Mouse (Mus musculus) layer of hippocampus, adult 2 months (tissue): ENCODE results near the gene Fam71b. TPM values are rescaled to one million over a fixed set of nuclear protein-coding genes. Genes with fewer than 3 reads are reported as not detected.
"Not testable (repeated sequence)": the region's sequence is repeated elsewhere in the genome, so short reads cannot be mapped to it uniquely, and the experiment has no call there.

Source experiments
- DNase-seq, 2 experiments: peaks; one replicate each; pipeline ENCODE4 v3.0.0; 2022; ENCODE audit warnings: low spot score in 2 of 2
- H3K27ac ChIP-seq: fragments of 200-600 bp; 2 replicates; pipeline ENCODE4 v1.8.1; 2022
- H3K4me3 ChIP-seq: fragments of 200-600 bp; 2 replicates; pipeline ENCODE4 v1.8.1; 2022; ENCODE audit warnings: mild to moderate bottlenecking
- CTCF ChIP-seq: fragments of 200-600 bp; conservative IDR thresholded peaks from 2 replicates; pipeline ENCODE4 v1.8.1; 2022; ENCODE audit warnings: antibody characterized with exemption, mild to moderate bottlenecking, moderate library complexity
- total RNA-seq, 2 experiments: library from RNA; stranded (reverse); gene quantifications; 2 replicates each; pipeline ENCODE4 v1.2.3; 2021

The Fam71b gene
- total RNA-seq, 2 experiments from 2014 or later, result not detected

DNA sequence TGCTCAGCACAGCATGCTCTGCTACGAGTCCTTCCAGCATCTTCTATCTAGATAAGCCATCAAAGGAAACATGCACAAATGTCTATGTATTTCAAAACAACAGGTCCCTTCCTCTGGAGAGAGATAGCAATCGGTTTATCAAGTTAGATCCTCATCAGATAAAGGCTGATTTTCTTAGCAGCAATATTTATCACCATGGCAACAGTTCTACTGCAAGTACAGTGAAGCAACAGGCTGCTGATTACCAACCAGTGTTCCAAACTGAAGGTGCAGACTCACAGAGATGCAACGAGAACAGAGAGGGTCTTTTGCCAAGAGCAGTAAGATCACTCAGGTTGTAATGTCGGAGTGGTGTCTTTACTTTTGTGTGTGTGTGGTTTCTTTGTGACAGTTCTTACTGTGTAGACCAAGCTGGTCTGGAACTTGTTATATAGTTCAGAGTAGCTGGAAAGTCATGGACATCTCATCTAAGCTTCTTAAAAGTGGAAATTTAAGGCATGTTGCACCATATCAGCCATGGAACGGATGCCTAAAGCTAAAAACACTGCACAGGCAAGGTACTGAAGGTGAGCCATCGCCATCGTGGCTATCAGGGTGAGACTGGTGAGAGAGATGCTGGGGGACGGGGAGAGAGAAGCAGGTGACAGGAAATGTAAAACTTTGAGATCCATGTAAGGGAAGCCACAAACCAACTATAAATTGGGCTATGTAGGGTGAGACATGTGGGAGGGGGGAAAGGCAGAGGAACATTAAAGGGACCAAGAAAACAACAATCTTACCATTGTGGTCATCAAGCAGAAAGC is 24.9 kb downstream of the Fam71b start:
- no peak for DNase-seq
- no peak for TF ChIP-seq CTCF
- H3K27ac ChIP-seq, result no peak overlapping the region

DNA sequence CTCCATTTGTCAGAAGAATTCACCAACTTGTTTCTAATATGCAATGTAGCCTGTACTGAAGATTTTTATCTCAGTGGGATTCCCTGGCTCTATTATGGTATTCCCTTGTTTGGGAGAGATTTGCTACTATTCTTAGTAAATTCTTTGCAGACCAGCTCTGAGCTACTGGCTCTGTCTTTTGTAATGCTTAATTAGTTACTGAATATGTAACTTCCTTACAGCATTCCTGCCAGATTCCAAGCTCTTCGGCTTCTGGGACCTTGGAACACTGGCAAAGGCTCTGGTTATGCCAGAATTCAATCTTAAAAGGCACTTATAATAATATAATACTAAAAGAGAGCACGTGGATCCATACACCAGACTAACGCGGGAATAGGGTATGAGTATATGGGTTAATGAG is 31.8 kb downstream of the Fam71b start:
- not testable (repeated sequence) for H3K27ac ChIP-seq, H3K4me3 ChIP-seq, DNase-seq

More for the DNA sequence above, 24.9 kb downstream of the Fam71b start:
- H3K4me3 ChIP-seq, result no peak overlapping the region

DNA sequence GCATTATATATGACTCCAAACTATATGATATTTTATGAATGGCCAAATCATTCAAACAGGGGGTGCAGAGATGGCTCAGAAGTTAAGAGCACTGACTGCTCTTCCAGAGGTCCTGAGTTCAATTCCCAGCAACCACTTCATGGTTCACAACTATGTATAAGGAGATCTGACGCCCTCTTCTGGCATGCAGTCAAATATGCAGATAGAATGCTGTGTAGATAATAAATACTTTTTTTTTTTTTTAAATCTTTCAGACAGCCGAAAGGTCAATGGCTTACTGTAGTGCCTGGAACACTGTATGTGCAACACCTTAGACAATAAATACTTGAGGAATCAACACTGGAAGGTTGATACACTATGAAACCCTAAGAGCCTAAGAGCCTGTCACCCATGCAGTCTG is 33.8 kb downstream of the Fam71b start:
- no peak overlapping the region for H3K4me3 ChIP-seq
- no peak for TF ChIP-seq CTCF
- peak overlapping the region; percentile 82; the same call in 1 of the 2 replicates for H3K27ac ChIP-seq
- no peak for DNase-seq

DNA sequence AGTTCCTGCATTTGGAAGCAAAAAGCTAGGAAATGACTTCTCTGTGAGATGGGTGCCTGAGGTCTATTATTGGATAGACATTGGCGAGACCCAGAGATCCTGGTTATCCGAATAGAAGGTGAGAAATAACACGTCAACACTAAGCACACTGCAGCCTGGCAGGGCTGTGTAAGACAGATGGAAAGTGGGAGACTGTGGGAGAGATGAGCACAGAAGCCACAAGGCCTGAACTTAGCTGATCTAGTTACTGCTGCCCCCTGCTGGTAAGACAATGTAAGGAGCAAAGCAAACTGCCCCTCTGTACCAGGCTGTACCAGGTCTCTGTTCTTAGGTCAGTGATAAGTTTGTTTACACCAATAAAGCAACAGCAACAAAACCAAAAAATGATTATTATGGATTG is 34.8 kb downstream of the Fam71b start:
- TF ChIP-seq CTCF, result peak; percentile 94
- peak; percentile 88 to 89 for DNase-seq
- Histone ChIP-seq H3K4me3 (no peak overlapping the region), H3K27ac (peak overlapping the region; percentile 82)

DNA sequence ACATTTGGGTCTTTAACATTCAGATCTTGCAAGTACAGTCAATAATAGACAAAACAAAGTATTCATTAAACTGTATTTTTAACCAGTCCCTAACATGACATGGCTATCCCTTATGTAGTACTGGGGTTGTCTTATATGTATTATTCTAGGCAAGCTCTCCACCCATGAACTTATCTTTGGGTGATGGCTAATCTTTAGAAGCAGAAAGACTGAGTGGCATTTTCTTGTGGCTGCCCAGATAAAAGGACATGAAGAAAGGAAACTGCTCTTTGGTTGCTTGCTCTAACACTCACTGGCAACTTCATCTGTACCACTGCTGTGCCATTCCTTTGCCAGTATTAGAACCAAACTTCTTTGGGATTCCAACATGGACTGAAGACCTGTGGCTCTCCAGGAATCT is 39.0 kb downstream of the Fam71b start:
- no peak for DNase-seq
- Histone ChIP-seq H3K4me3 (no peak overlapping the region), H3K27ac (no peak overlapping the region)
- no peak for TF ChIP-seq CTCF

GRCm38 (mm10) chr11:46436760-46437458 is 40.5 kb downstream of the Fam71b start, which contains the start of gene Med7:
Gene Med7 (plus strand): TSS chr11:46436925.
- Histone ChIP-seq H3K27ac (peak within 1 kb of the TSS; percentile 96), H3K4me3 (peak within 1 kb of the TSS; percentile 92)
- no peak for TF ChIP-seq CTCF
- peak; percentile 89 to 97 for DNase-seq

- Histone ChIP-seq H3K4me3 (peak overlapping the region; percentile 92), H3K27ac (peak overlapping the region; percentile 96)
- no peak for DNase-seq
- no peak for TF ChIP-seq CTCF
Measured at GRCm38 (mm10) chr11:46437459-46438000, 41.2 kb downstream of the Fam71b start.

DNA sequence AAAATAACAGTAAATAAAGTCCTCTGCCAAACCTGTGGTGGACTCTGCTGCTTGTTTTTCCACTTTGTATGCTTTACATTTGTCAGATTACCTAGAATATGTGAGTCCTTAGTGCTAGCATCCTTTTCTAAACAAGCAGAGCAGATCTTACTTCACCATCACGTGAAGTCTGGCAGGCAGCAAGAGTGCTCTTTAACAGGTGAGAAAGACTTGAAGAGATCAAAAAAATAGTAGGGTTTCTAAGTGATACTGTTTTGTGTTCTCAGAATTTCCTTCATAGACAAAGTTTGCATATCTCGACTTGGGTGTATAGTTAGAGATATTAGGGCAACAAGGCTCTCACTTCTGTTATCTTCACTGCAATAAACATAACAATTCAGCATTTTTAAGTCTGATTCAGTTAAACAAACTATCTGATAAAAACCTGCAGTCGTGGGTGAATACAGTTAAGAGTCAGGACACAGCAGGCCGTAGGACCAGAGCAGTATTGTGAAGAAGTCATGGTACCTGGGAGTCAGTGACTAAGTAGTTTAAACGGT is 42.7 kb downstream of the Fam71b start:
- no peak overlapping the region for H3K27ac ChIP-seq
- TF ChIP-seq CTCF, result no peak
- no peak for DNase-seq
- H3K4me3 ChIP-seq, result no peak overlapping the region

DNA sequence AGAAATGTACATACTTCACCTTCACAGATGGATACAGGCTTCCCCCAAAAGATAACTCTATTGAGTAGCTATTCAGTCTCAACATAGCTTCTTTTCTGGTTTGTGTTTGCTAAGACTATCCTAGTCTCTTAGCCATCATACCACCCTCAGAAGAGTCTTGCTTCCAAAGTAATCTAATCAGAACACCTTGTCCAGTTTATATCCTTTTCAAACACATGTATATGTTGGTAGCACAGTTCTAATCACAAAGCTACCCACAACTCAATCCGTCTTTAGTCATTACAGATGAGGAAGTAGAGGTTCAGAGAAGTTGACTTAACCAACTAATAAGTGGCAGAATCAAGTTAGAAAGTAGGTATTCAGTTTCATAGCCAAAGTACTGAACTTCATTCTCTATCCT is 45.4 kb downstream of the Fam71b start:
- Histone ChIP-seq H3K27ac (no peak overlapping the region), H3K4me3 (no peak overlapping the region)
- TF ChIP-seq CTCF, result no peak
- DNase-seq, result no peak

- no peak for DNase-seq
- Histone ChIP-seq H3K27ac (no peak overlapping the region), H3K4me3 (no peak overlapping the region)
- peak; percentile 62 for TF ChIP-seq CTCF
Measured at GRCm38 (mm10) chr11:46443152-46443551, 46.8 kb downstream of the Fam71b start.

DNA sequence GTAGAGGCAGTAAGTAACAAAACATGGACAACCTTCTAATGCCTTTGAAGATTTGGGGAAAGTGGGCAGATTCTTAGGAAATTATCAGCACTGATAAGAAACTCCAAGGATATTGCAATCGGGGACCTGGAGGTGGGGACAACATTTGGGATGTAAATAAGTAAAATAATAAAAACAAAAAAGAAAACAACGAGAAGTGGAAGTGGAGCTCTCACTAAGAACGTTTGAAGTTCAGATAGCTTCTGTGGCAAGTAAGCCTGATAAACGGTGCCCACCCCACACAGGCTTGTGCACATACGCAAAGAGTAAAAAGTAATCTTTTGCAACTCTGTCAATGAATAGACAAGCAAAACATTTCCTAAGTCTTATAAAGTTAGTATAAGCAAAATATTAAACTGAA is 47.6 kb downstream of the Fam71b start:
- Histone ChIP-seq H3K4me3 (no peak overlapping the region), H3K27ac (no peak overlapping the region)
- TF ChIP-seq CTCF, result no peak
- no peak for DNase-seq

- Histone ChIP-seq H3K27ac (no peak overlapping the region), H3K4me3 (no peak overlapping the region)
- no peak for DNase-seq
- TF ChIP-seq CTCF, result no peak
Measured at GRCm38 (mm10) chr11:46446150-46446549, 49.8 kb downstream of the Fam71b start.
